Mouse (Mus musculus) brain, embryonic 14.5 days (tissue): ENCODE data around the gene Igsf11.

ENCODE experiments used
- CTCF ChIP-seq: fragments of 200-500 bp; IDR thresholded peaks from 2 replicates; pipeline ENCODE4 v1.5.1; 2012; ENCODE audit warnings: inconsistent platforms, mild to moderate bottlenecking, moderate library complexity, borderline replicate concordance; ENCODE audit not compliant: insufficient read depth, insufficient read length; ENCODE audit errors: extremely low read depth
- POLR2A ChIP-seq: fragments of 200-500 bp; IDR thresholded peaks from 2 replicates; pipeline ENCODE4 v1.6.1; 2012; ENCODE audit warnings: mild to moderate bottlenecking, inconsistent platforms, borderline replicate concordance; ENCODE audit not compliant: poor library complexity, insufficient read depth, insufficient read length, severe bottlenecking; ENCODE audit errors: extremely low read depth

GRCm38 (mm10) chr16:38898816-38899425 lies 6.5 kb downstream of the Igsf11 start:
- no peak for TF ChIP-seq CTCF
- no peak for TF ChIP-seq POLR2A
